Mouse (Mus musculus) adrenal gland, postnatal 10 days (tissue): ENCODE measurements around the gene Appbp2. TPM values are rescaled to one million over a fixed set of nuclear protein-coding genes. Genes with fewer than 3 reads are reported as not detected.

Source experiments
- DNase-seq: peaks from one replicate; pipeline ENCODE4 v3.0.0; 2021; ENCODE audit warnings: mixed read lengths
- long read RNA-seq, 2 experiments: library from polyadenylated mRNA; stranded (forward); transcript quantifications; one replicate each; pipeline ENCODE4 v2.0.0; 2021
- total RNA-seq, 2 experiments: library from RNA; stranded (reverse); gene quantifications; 2 replicates each; pipeline ENCODE4 v1.2.3; 2021

Gene Appbp2
- total RNA-seq, result 10 to 100 TPM; 40.5 to 41.1 TPM
- long read RNA-seq, experiment 1, full-length matches to known transcripts, result 83 of 88 reads
- long read RNA-seq, experiment 1, partial matches to known transcripts, result 3 of 88 reads
- long read RNA-seq, experiment 1, other reads (novel, unspliced or antisense), result 2 of 88 reads
- long read RNA-seq, experiment 2, full-length matches to known transcripts, result 11 of 15 reads
- long read RNA-seq, experiment 2, partial matches to known transcripts, result 0 of 15 reads
- long read RNA-seq, experiment 2, other reads (novel, unspliced or antisense), result 4 of 15 reads

DNA sequence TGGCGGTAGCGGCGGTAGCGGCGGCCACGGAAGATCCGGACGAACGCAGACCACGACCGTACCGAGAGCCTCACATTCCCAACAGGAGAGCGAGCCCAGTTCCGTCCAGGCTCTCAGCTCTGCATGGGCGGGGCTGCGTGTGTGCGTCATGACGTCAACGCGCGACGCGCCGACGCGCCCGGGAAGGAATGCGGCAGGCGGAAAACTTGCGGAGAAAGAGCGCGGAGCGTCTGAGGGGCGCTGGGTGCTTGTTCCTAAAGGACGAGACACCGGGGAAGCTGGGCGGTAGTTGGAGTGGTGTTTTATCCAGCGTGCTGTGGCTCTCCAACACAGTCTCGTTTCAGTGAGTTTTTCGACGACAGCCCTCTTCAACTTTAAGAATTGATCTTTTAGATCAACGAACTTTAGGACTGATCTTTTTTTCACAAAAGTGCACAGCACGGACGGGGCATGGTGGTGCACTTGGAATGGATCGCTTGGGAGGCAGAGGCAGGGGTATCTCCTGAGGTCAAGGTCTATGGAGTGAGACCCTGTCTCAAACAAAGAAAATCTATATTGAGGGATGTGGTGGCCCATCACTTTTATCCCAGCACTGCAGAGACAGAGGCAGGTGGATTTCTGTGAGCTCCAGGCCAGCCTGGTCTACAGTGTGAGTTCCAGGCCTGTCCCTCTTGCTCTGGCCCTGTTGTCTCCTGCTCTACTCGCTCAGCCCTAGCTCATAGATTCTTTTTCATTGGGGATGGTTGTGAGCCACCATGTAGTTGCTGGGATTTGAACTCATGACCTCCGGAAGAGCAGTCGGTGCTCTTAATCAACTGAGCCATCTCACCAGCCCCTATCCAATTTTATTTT is at the start of gene Appbp2:
TSS of gene Appbp2 (minus strand) at position 141 of the 852 bp plus-strand sequence.
- DNase-seq, result peak; percentile 95

- no peak for DNase-seq
Observed at GRCm38 (mm10) chr11:85281219-85281878, 46.4 kb upstream of the Appbp2 start.

DNA sequence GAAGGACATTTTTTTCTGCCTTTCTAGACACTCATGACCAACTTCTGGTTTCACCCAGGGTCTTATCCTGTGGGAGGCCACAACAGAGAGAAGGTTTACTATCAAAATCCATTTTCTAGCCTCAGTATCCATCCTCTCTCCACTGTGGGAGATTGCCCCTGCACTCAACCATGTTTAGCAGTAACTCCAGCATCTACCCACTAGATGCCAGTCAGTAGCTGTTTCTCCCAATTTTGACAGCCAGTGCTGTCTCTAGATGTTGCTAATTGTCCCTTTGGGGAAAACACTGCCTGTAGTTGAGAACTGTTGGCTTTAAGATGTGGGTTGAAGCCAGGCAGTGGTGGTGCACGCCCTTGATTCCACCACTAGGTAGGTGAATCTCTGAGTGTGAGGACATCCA is 43.2 kb upstream of the Appbp2 start:
- DNase-seq, result no peak

GRCm38 (mm10) chr11:85277609-85278008 is 42.7 kb upstream of the Appbp2 start:
- DNase-seq, result no peak

- DNase-seq, result no peak
Observed at GRCm38 (mm10) chr11:85275151-85275550, 40.2 kb upstream of the Appbp2 start.

GRCm38 (mm10) chr11:85273299-85273698 is 38.4 kb upstream of the Appbp2 start:
- no peak for DNase-seq

- DNase-seq, result peak; percentile 64
Observed at GRCm38 (mm10) chr11:85270631-85271030, 35.7 kb upstream of the Appbp2 start.

DNA sequence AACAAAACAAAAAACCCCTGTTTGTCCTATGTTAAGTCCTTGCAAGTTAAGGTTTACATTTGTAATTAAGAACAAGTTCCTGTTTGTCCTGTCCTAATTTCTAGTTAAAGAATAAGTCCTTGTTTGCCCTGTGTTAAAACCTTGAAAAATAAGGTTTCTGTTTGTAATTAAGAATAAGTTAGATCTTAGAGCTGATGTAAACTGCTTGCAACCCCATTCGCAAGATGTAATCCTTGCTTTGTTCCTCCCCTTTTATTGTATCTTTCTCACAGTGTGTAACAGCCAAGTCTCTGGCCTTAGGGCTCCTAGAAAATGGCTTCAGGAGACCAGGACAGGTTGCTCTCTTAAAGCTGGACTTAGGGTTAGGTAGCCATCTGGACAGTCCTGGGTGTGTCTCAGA is 32.5 kb upstream of the Appbp2 start:
- no peak for DNase-seq

GRCm38 (mm10) chr11:85264635-85265034 is 29.7 kb upstream of the Appbp2 start:
- no peak for DNase-seq

GRCm38 (mm10) chr11:85261192-85261591 is 26.3 kb upstream of the Appbp2 start:
- DNase-seq, result peak; percentile 86

DNA sequence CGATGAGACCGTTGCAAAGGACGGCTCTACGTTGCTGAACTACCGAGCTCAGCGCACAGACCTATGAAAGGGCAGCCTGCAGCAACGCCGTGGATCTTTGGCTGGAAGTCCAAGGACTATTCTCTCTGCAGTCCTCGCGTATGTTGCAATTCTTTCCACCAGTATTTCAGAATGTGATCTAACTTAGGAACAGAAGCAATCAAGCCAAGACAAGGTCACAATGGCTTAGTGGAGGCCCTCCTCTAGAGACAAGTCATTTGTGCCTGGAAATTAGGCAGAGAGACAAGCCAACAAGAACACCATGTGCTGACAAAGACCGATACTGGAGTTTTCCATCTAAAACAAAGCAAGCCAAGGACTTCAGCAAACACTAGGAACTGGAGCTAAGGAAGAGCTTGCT is 24.0 kb upstream of the Appbp2 start:
- peak; percentile 75 for DNase-seq

- no peak for DNase-seq
Observed at GRCm38 (mm10) chr11:85255471-85256027, 20.6 kb upstream of the Appbp2 start.

DNA sequence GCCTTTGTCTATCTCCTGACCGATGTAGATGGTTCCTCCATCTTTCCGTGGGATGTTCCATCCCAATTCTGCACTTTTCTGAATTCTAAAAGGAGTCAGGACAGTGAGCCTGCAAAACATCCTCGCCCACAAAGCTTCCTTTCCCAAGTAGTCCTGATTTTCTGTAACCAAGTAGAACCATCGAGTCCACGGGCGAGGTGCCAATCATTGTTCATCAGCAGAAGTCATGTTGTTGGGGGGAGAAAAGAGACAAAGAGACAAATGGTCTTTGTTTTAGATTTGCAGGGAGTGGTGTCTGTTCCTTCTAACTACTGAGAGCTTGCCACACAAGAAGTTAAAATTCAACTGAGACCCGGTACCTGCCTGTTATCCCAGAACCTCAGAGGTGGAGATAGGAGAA is 18.7 kb upstream of the Appbp2 start:
- DNase-seq, result no peak

DNA sequence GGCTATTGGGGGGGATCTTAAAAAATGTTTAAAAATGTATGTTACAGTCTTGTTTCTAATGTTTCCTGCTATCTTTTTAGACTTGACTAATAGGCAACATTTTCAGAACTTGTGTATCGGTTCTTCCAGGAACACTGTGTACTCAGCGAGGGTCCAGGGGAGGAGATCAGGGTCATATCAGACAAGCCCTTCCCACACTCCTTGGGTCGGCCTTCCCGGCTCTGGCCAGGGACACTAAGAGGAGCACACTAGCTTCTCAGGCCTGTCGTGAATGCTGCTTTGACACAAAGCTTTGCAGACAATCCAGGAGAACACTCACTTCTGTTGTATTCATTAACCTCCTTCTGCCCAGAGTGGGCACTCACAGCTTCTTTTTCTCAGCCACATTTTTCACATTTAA is 18.1 kb upstream of the Appbp2 start:
- no peak for DNase-seq

DNA sequence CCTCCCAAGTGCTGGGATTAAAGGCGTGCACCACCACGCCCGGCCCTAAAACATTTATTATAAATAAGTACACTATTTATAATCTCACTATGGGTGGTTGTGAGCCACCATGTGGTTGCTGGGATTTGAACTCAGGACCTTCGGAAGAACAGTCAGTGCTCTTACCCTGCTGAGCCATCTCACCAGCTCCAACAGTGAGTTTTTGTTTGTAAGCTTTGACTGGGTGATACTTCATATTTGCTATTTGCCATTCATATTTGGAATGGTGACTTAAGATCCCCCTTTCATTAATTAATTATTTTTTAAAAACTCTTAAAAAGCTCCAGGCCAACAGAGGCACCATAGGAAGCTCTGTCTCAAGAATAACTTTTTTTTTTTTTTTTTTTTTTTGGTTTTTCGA is 17.0 kb upstream of the Appbp2 start:
- DNase-seq, result no peak

DNA sequence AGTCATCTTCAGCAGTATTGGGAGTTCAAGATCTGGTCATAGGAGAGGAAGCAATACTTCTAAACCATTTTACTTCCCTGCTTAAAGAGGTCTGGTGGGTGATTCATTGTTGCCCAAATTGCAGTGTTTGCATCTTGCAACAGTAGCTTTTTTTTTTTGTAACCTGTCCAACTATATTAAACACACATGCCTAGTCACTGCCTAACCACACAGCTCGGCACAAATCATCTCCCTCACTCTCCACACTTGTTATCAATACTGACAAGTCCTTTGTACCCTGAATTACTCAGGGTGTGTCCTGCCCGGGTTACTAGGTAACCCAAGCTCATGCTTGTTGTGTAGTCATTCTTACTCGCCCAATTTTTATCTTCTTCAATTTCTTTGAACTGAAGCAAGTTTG is 15.5 kb upstream of the Appbp2 start:
- no peak for DNase-seq

DNA sequence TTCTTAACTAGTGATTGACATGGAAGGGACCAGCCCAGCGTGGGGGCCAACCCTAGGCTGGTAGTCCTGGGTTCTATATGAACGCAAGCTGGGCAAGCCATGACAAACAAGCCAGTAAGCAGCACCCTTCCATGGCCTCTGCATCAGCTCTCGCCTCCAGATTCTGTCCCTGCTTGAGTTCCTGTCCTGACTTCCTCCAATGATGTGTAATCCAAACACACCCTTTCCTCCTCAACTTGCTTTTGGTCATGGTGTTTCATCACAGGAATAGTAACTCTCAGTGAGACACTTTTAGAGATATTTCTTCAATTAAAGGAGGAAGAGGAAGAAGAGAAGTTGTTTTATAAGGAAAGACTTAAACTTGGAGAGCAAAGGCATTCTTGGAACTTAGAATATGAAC is 14.4 kb upstream of the Appbp2 start:
- no peak for DNase-seq

GRCm38 (mm10) chr11:85248151-85248550 is 13.2 kb upstream of the Appbp2 start:
- DNase-seq, result no peak

GRCm38 (mm10) chr11:85241226-85241625 is 6.3 kb upstream of the Appbp2 start:
- DNase-seq, result no peak

DNA sequence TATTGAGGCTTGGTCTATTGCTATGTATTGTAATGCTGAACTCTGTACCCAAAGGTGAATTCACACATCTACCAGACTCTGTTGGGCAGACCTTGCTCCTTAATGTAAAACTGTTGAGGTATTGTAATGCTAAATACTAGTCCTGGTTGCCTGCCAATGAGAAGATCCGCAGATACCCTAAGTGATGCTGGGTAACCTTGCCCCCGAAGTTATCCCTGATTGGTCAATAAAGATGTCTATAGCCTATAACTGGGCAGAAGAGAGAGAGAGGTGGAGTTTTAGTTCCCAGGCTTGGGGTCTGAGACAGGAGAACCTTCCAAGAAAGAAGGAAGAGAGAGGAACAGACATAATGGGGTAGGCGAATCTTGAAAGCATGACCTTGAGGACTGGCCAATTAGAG is 5.3 kb upstream of the Appbp2 start:
- no peak for DNase-seq

GRCm38 (mm10) chr11:85234363-85234989 is 454 bp downstream of the Appbp2 start:
- peak; percentile 89 for DNase-seq

- peak; percentile 23 for DNase-seq
Observed at GRCm38 (mm10) chr11:85233676-85234210, 1.2 kb downstream of the Appbp2 start.
